Mouse (Mus musculus) small intestine, adult 2 months (tissue): ENCODE results near the gene Rps6ka5. TPM values are rescaled to one million over a fixed set of nuclear protein-coding genes. Genes with fewer than 3 reads are reported as not detected.

Experiments used
- H3K27ac ChIP-seq: fragments of 200-500 bp; 2 replicates; pipeline ENCODE4 v1.5.1; 2012; ENCODE audit warnings: low read depth, low read length, control low read depth, inconsistent platforms; ENCODE audit not compliant: insufficient read depth
- H3K27me3 ChIP-seq: fragments of 200-500 bp; 2 replicates; pipeline ENCODE4 v1.6.1; 2012; ENCODE audit warnings: mild to moderate bottlenecking, moderate library complexity, low read length, inconsistent platforms; ENCODE audit not compliant: control insufficient read depth, insufficient read depth
- H3K36me3 ChIP-seq: fragments of 200-500 bp; 2 replicates; pipeline ENCODE4 v1.6.1; 2012; ENCODE audit warnings: mild to moderate bottlenecking, low read length, control low read depth, inconsistent platforms; ENCODE audit not compliant: control insufficient read depth, insufficient read depth
- H3K4me1 ChIP-seq: fragments of 200-500 bp; 2 replicates; pipeline ENCODE4 v1.6.1; 2012; ENCODE audit warnings: low read length, inconsistent platforms, mixed read lengths; ENCODE audit not compliant: control insufficient read depth, insufficient read depth, insufficient read length
- H3K4me3 ChIP-seq: fragments of 200-500 bp; 2 replicates; pipeline ENCODE4 v1.5.1; 2012; ENCODE audit warnings: low read depth, mild to moderate bottlenecking, control low read depth, inconsistent platforms, low read length, moderate library complexity
- CTCF ChIP-seq: fragments of 200-500 bp; IDR thresholded peaks from 2 replicates; pipeline ENCODE4 v1.5.1; 2012; ENCODE audit warnings: low read depth, mild to moderate bottlenecking, control low read depth, inconsistent platforms, low read length, moderate library complexity, mixed read lengths; ENCODE audit not compliant: insufficient replicate concordance, insufficient read length; ENCODE audit errors: extremely low read depth
- POLR2A ChIP-seq: fragments of 200-500 bp; IDR thresholded peaks from 2 replicates; pipeline ENCODE4 v1.6.1; 2012; ENCODE audit warnings: low read depth, mild to moderate bottlenecking, control low read depth, inconsistent platforms, low read length, moderate library complexity
- WGBS: fragments of 180-500 bp; shearing (Covaris S2); methylation state at CpG from one replicate; pipeline ENCODE4 v1.1.7; 2018; 5-methylcytosine and 5-hydroxymethylcytosine counted together
- polyA plus RNA-seq: library from polyadenylated mRNA; depleted of rRNA; stranded (reverse); fragments of >200 nt; gene quantifications from 2 replicates; pipeline ENCODE4 v1.2.3, GENCODE M21; 2012

Rps6ka5 gene
- polyA plus RNA-seq, 1 experiment: 0.62 TPM

GRCm38 (mm10) chr12:100543437-100544193 is 183.2 kb downstream of the Rps6ka5 start:
- 70% methylated on average over 6 of the region's 6 CpGs for WGBS

GRCm38 (mm10) chr12:100542494-100542893 is 184.3 kb downstream of the Rps6ka5 start:
- no peak overlapping the region for H3K27ac ChIP-seq
- no peaks in the 10 kb centered on the region for H3K27me3 ChIP-seq
- no peaks in the 10 kb centered on the region for H3K4me1 ChIP-seq
- no peak overlapping the region for H3K4me3 ChIP-seq
- TF ChIP-seq CTCF (no peak), POLR2A (no peak)
- H3K36me3 ChIP-seq: no peaks in the 10 kb centered on the region
- 93% methylated on average over 6 of the region's 6 CpGs for WGBS

More at GRCm38 (mm10) chr12:100543437-100544193, 183.2 kb downstream of the Rps6ka5 start:
- no peaks in the 10 kb centered on the region for H3K36me3 ChIP-seq
- no peak overlapping the region for H3K4me3 ChIP-seq
- H3K4me1 ChIP-seq: no peaks in the 10 kb centered on the region
- no peaks in the 10 kb centered on the region for H3K27me3 ChIP-seq
- no peak overlapping the region for H3K27ac ChIP-seq
- no peak for TF ChIP-seq CTCF
- no peak for TF ChIP-seq POLR2A

GRCm38 (mm10) chr12:100542076-100542475 is 184.7 kb downstream of the Rps6ka5 start:
- Histone ChIP-seq H3K36me3 (no peaks in the 10 kb centered on the region), H3K4me3 (no peak overlapping the region), H3K4me1 (no peaks in the 10 kb centered on the region), H3K27ac (no peak overlapping the region), H3K27me3 (no peaks in the 10 kb centered on the region)
- TF ChIP-seq POLR2A (no peak), CTCF (no peak)
- 57% methylated on average over 3 of the region's 3 CpGs for WGBS

GRCm38 (mm10) chr12:100539158-100539714 is 187.5 kb downstream of the Rps6ka5 start:
- Histone ChIP-seq H3K27ac (no peak overlapping the region; the same call in 1 of the 2 replicates), H3K36me3 (no peaks in the 10 kb centered on the region), H3K4me1 (no peaks in the 10 kb centered on the region), H3K4me3 (no peak overlapping the region), H3K27me3 (no peaks in the 10 kb centered on the region)
- TF ChIP-seq CTCF (no peak), POLR2A (no peak)
- WGBS: 10% methylated on average over 9 of the region's 9 CpGs

- WGBS: 41% methylated on average over 7 of the region's 7 CpGs
- no peaks in the 10 kb centered on the region for H3K4me1 ChIP-seq
- H3K36me3 ChIP-seq: no peaks in the 10 kb centered on the region
- H3K27me3 ChIP-seq: no peaks in the 10 kb centered on the region
- no peak overlapping the region for H3K27ac ChIP-seq
- TF ChIP-seq CTCF (no peak), POLR2A (no peak)
- no peak overlapping the region for H3K4me3 ChIP-seq
Measured at GRCm38 (mm10) chr12:100538445-100539157, 188.2 kb downstream of the Rps6ka5 start.

- Histone ChIP-seq H3K36me3 (no peaks in the 10 kb centered on the region), H3K27ac (no peak overlapping the region), H3K27me3 (no peaks in the 10 kb centered on the region), H3K4me3 (no peak overlapping the region), H3K4me1 (no peaks in the 10 kb centered on the region)
- 87% methylated on average over 11 of the region's 11 CpGs for WGBS
- TF ChIP-seq POLR2A (no peak), CTCF (no peak)
Measured at GRCm38 (mm10) chr12:100537091-100537490, 189.7 kb downstream of the Rps6ka5 start.

GRCm38 (mm10) chr12:100535028-100535427 is 191.8 kb downstream of the Rps6ka5 start:
- WGBS: 92% methylated on average over 12 of the region's 12 CpGs
- H3K4me3 ChIP-seq: no peak overlapping the region
- no peaks in the 10 kb centered on the region for H3K27me3 ChIP-seq
- H3K27ac ChIP-seq: no peak overlapping the region
- TF ChIP-seq POLR2A (no peak), CTCF (no peak)
- H3K36me3 ChIP-seq: no peaks in the 10 kb centered on the region
- H3K4me1 ChIP-seq: no peaks in the 10 kb centered on the region
